ENCODE assay signal across 9 mouse cellular contexts in the genomic region with DNA sequence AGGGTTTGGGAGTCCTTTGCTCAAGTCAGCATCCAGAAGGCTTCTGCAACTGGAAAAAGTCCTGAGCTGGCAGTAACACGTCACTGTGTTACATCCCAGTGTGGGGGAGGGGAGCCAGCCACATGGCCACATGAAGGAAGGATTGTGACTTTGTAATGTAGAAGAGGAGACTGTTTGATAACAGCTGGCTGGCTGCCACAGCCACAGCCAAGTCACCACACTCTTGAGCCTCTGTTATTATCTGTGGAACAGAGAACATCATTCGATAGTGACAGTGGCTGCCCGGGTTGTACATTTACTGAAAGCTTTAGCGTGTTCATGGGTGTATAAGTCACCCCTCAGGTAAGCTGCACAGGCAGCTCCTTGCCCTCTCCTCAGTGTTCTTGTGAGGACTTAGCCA. TPM values are rescaled to one million over a fixed set of nuclear protein-coding genes. Genes with fewer than 3 reads are reported as not detected.
A peak's percentile ranks its signal among the peaks of the same experiment; 100 is the strongest.
DNase-seq lines count a peak whose midpoint lies in the region; TF ChIP-seq lines count a peak whose summit lies in the region.
"Had no signal": no experiment of that assay in that cellular context is flagged by ENCODE, and none has a peak within 500 bp of the region (broad histone marks: within the 10 kb centered on the region; RNA-seq: fewer than 3 reads in every experiment).

No protein-coding gene starts in this region.

- no peak for TF ChIP-seq CTCF in heart, adult 2 months (IDR thresholded peaks at IDR 0.05)

- no peaks in the 10 kb centered on the region for H3K36me3 ChIP-seq in heart, adult 2 months (ENCODE audit: control insufficient read depth, insufficient read depth, low read length)

- no peak overlapping the region for H3K9ac ChIP-seq in heart, adult 2 months (ENCODE audit: low read depth, low read length)
- H3K9ac ChIP-seq: embryonic facial prominence, embryonic 13.5 days had no signal

- intact Hi-C loops in heart, adult 2 months (cut with DNase I): no loop called here

- no peak overlapping the region for H3K4me3 ChIP-seq in heart, adult 2 months
- H3K4me3 ChIP-seq: embryonic facial prominence, embryonic 13.5 days had no signal

- H3K27me3 ChIP-seq in heart, adult 2 months (ENCODE audit: control insufficient read depth, insufficient read depth, low read length): no peaks in the 10 kb centered on the region
- H3K27me3 ChIP-seq: embryonic facial prominence, embryonic 13.5 days had no signal

- H3K79me2 ChIP-seq in heart, adult 2 months (replicated peaks; ENCODE audit: control insufficient read depth, insufficient read depth, low read length): no peaks in the 10 kb centered on the region

- H3K4me1 ChIP-seq in heart, adult 2 months (ENCODE audit: control insufficient read depth, insufficient read depth, low read length): peaks cover 27% of the 10 kb centered on the region

- 19% methylated on average over 4 of the region's 4 CpGs for WGBS in heart, adult 2 months

- no peak for TF ChIP-seq POLR2A in heart, adult 2 months (IDR thresholded peaks at IDR 0.05; ENCODE audit: insufficient read depth, low read depth, low read length)

- peak overlapping the region; percentile 57 for H3K27ac ChIP-seq in heart, adult 2 months
- H3K27ac ChIP-seq: embryonic facial prominence, embryonic 13.5 days had no signal

- TF ChIP-seq EP300 in heart, adult 2 months (IDR thresholded peaks at IDR 0.05; ENCODE audit: insufficient read depth, low read depth, low read length): no peak; the same call in 1 of the 2 replicates

- DNase-seq in cerebellum, adult 11 months: peak; percentile 39
- no peak for DNase-seq in cerebellum, postnatal 4 days (ENCODE audit: low spot score in 2 of 2)
- peak; percentile 35 to 49 for DNase-seq in lung, adult 18-20 months
- no peak for DNase-seq in lung, postnatal 25 days (ENCODE audit: low spot score)
- DNase-seq in heart, adult 2 months: peak; percentile 53 to 71
- DNase-seq in lung, postnatal 4 days: peak; percentile 45 to 64
- peak; percentile 72 for DNase-seq in thymus, postnatal 14 days
- DNase-seq in embryo, embryonic 11 days: no peak

RNA-seq across cellular contexts. Expression of gene Sbk1, which starts 12.4 kb away (rescaled TPM):
- 10 to 100 TPM; 61.9 to 87.4 TPM for total RNA-seq in heart, adult 2 months (2021)
- polyA plus RNA-seq in heart, adult 2 months (2012; rRNA removed): 44.5 and 55.4 TPM in 2 replicates

Comparison
In these comparisons a context has a peak if more than half of its experiments do, and no peak if none do; other contexts are left out.
1. DNase-seq: peak in cerebellum, adult 11 months (single experiment), lung, adult 18-20 months (2 of 2), heart, adult 2 months (2 of 2), lung, postnatal 4 days (2 of 2) and thymus, postnatal 14 days (single experiment); none in cerebellum, postnatal 4 days (0 of 2), lung, postnatal 25 days (single experiment) and embryo, embryonic 11 days (single experiment).